Mouse (Mus musculus): ENCODE measurements around the gene Acta1. TPM values are rescaled to one million over a fixed set of nuclear protein-coding genes. Genes with fewer than 3 reads are reported as not detected.

Gene Acta1
- total RNA-seq (2014; fragmentation: Nextera tagmentation): not detected in 2 replicates
- not detected in 2 replicates for total RNA-seq (2017)

DNA sequence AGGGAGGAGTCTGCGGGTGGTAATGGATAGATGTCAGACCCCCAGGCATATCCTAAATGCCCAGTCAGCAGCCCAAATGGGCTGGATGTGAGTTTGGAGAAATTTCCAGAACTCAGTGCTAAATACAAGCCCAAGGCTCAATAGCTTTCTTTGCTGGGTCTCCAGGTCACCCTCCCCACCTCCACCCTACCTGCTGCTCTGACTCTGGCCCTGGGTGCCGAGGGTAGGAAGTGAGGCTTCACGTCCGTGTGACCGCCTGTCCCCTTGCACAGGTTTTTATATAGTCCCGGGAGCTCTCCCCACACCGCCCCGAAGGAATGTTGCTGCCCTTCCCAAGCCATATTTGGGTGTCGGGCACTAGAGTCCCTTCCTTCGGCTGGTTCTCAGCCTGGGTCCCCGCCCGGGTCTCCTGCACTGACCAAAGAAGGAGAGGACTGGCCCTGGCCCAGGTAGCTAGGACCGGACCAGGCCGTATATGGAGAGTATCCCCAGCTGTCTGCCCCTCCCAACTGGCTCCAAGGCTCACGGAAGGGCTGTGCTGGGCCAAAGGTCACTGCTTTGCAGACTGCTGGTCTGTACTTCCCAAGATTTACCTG, at the start of gene Acta1:
TSS of gene Acta1 (minus strand) at position 250 of the 596 bp plus-strand sequence.
- ATAC-seq (replicated peaks; ENCODE audit: poor library complexity, severe bottlenecking): no peak

DNA sequence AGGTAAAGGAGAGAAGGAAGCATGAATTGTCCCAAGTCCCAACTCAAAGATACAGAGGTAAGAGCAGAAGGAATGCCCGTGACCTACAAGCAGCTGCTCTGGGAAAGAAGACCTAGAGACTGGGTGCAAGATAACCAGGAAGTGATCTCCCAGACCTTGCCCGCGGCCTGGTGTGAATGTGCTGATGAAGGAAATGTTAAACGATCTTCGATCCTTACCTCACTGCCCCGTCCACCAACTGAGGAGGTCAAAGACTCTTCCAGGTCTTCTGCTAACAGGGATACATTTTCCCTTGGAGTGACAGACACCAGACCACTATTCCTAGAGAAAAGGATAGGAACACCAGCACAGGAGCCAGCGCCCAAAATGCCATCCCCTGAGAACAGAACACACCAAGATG, 34.5 kb upstream of the Acta1 start:
- no peak for ATAC-seq (replicated peaks; ENCODE audit: poor library complexity, severe bottlenecking)

DNA sequence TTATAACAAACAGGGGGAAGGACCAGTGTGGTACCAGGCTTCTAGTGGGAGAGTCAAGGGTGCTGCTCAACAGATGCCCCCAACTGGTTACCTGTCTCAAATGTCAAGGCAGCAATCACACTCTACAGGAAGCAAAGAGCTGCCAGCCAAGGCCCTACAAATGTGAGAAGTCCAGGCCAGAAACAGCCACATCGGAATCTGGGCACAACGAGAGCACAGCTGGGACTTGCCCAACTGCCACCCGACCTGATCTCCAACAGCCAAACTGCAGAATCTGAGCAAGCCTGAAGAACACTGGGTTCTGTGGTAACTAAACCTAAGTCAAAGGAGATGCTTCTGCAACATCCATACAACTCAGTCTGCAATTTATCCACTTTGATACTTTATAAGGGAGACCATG, 31.1 kb upstream of the Acta1 start:
- no peak for ATAC-seq (replicated peaks; ENCODE audit: poor library complexity, severe bottlenecking)

DNA sequence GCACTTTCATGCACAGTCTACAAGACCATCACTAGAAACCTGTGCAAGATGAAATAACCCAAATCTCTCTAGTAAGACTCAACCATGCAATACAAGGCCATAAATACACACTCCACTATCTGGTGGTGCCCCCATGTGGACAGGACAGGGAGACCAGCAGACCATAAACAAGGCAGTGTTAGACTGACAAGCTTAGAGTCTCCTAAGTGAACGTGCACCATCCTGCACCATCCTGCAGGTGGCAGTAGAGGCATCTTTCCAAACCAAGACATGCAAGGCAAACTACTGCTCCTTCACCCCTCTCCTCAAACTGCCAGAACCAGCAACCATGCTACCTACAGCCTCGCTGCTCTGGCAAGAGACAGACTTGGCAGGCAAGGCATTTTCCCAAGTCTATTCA, 30.2 kb upstream of the Acta1 start:
- ATAC-seq (replicated peaks; ENCODE audit: poor library complexity, severe bottlenecking): peak; percentile 95

DNA sequence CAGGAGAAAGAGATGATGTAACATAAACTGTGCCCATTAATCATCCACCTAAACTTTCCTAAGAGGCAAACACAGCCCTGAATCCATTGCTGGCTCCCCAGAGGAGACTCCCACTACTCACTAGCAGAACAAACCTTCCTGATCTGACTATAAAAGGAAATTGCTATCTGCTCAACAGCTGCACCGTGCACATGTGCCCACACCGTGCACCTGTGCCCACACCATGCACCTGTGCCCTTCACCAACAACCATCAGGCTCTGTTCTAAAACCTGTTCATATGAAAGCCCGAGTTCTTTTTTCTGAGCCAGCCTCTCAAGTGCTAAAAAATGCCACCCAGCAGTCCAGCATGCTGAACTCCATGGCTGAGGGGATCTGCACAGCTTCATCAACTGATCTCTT, 20.1 kb upstream of the Acta1 start:
- ATAC-seq (replicated peaks; ENCODE audit: poor library complexity, severe bottlenecking): no peak

DNA sequence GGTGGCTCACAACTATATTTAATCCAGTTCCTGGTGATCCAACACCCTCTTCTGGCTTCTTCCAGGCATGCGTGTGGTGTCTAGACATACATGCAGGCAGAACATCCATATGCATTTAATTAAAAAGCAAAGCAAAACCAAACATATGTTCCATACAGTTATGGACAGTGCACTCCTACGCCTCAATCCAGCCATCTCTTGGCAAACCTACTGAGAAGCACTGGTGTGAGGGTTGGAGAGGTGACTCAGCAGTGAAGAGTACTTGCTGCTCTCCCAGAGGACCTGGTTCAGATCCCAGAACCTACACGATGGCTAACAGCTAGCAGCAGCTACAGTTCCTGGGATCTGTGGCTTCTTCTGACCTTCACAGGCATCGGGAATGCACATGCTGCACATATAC, 17.7 kb upstream of the Acta1 start:
- ATAC-seq (replicated peaks; ENCODE audit: poor library complexity, severe bottlenecking): no peak

DNA sequence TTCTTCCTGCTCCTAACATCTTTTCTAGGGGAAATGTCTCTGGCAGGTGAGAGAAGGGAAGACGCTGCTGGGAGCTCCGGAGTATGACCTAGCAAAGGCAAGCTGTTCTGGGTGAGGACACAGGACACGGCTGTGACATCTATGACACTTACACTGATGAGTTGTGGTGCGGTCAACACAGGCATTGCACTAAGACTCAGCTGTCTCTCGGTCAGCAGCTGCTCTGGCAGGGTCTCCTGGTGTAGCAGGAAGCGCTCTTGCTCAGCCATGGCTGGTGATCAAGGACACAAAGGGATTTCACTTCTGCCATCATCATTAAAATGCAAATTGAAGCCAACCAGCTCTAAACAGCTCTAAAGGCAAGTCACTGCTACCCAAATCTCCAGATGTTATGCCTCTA, 13.1 kb upstream of the Acta1 start:
- no peak for ATAC-seq (replicated peaks; ENCODE audit: poor library complexity, severe bottlenecking)

DNA sequence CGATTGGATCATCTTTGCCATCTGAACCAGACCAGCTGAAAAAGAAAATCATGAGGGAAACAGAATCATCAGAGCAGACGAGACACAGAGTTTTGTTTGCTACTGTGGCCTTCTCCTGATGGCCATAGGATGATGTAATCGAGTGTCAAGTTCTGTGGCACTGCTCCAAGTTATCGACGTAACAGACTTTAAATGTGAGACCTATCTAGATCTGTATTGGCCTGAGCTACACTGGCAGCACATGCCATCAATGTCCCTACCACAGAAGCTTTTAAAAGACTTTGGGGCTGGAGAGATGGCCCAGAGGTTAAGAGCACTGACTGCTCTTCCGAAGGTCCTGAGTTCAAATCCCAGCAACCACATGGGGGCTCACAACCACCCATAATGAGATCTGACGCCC, 8.1 kb upstream of the Acta1 start:
- ATAC-seq (replicated peaks; ENCODE audit: poor library complexity, severe bottlenecking): no peak

DNA sequence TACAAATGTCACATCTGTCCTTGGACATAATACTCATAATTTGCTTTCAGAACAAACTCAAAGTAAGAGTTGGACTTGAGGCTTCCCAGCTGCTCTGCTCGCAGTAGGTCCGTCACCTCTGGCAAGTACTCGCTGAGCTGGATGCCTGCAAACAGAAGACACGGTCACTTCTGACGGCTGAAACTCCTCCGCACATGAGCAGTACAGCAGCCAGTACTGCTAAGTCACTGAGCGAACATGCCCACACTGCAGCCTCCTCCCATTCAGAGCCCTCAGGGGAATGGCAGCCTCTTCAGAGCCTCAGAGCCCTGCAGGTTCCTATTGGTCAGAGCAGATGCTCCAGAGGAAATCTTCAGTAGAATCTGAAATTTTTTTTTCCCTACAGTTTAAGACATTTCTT, 4.8 kb upstream of the Acta1 start:
- no peak for ATAC-seq (replicated peaks; ENCODE audit: poor library complexity, severe bottlenecking)

DNA sequence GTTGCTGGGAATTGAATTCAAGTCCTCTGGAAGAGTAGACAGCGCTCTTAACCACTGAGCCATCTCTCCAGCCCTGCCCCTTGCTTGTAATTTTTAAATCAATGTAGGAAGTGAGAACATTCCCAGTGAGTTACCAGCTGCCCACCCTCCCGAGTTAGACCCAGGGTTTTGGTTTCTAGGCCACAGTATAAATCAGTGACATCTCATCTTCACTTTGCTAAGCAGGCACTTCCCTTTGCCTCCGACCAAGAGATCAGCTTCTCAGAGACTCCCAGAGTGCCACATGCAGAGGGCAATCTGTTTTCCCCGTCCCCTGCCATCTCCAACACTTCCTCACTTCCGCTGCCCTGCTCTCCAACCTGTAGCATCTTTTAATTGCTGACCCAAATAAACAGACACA, 4.0 kb upstream of the Acta1 start:
- ATAC-seq (replicated peaks; ENCODE audit: poor library complexity, severe bottlenecking): no peak

DNA sequence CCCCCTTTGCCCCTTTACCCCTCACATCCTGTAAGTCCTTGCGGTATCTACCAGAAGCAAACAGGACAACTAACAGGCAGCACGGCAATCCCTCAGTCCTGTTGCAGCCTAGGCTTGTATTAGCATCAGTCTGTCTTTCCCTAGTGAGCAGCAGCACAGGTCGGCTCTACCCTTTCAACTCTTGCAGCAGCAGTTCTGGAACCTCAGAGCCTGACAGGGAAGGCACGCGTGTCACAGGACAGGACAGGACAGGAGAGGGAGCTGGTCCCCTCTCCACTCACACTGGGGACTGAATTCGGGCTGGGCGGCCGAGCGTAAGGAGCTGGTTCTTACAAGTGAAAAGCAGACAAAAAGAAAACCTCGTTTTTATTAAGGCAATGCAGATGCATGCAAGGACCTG, 2.2 kb upstream of the Acta1 start:
- no peak for ATAC-seq (replicated peaks; ENCODE audit: poor library complexity, severe bottlenecking)

DNA sequence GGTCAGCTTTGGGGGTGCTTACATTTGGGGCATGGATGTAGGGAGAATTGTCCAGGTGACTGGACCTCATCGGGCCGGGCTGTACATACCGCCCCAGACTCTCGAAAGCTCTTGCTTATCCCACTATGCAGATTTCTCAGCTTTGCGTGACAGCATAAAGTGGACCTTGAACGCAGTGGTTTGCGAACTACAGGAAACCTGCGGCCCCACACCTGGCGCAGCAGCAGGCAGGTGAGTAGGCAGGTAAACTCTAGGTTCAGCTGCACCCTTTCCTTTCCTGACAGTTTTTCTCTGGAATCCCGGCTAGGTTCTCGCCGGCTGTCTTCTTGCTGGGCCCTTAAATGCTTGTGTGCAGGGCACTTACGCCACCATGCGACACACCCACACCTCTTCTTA, 1.8 kb upstream of the Acta1 start:
- no peak for ATAC-seq (replicated peaks; ENCODE audit: poor library complexity, severe bottlenecking)

DNA sequence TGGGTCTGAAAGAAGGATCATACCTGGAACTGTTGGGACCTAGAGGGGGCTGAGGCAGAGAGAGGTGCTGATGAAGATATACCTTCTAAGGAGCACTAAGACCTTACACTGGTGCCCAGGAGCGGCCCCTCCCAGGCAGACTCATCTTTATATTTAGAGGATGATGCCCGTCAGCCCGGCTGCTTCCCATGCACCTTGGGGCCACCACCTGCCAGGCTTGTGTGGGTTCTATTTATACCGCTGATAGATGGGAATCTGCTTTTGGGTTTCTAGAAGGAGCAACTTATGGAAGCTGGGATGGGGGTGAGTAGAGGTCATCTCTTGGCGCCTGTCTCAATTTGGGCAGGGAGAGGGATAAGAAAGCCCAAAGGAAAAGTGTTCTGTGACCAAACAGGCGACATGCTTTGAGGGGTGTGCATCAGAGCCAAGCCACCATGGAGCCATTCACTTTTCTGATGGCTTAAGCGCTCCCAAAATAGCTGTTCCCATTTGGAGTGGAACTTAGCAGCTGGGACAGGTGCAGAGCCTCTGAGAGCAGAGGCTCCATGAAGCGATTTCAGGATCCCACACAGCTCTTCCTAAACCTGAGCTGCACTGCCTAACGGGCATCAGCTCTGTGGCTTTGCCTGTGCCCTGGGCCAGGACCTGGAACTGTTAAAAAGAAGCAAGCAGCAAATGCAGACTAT, 1.3 kb upstream of the Acta1 start:
- no peak for ATAC-seq (replicated peaks; ENCODE audit: poor library complexity, severe bottlenecking)

DNA sequence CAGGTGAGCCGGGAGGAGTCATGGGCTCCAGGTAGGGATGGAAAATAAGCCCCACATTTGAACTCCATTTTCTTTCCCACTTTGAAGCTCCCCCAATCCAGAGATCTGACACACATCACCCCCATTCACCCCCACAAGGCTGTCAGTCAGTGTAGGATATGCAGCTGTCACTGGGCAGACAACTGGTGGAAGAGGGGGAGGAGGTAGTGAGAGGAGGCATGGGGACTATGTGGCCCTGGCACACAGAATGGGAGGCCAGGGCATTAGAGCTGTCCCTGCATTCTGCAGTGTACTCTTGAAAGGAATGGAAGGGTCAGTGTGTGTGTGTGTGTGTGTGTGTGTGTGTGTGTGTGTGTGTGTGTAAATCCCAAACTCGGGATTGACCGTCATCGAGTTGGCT, 679 bp upstream of the Acta1 start:
- no peak for ATAC-seq (replicated peaks; ENCODE audit: poor library complexity, severe bottlenecking)

DNA sequence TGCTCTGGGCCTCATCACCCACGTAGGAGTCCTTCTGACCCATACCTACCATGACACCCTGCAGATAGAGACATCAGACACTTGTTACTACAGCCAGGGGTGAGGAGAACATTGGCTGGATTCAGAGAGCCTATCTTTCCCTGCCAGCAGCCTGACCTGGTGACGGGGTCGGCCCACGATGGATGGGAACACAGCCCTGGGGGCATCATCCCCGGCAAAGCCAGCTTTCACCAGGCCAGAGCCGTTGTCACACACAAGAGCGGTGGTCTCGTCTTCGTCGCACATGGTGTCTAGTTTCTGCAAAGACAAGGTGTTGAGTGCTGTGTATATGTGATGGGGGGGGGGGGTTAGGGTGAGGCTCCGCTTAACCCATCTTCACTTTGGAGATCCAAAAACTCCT, 1.1 kb downstream of the Acta1 start:
- ATAC-seq (replicated peaks; ENCODE audit: poor library complexity, severe bottlenecking): no peak

DNA sequence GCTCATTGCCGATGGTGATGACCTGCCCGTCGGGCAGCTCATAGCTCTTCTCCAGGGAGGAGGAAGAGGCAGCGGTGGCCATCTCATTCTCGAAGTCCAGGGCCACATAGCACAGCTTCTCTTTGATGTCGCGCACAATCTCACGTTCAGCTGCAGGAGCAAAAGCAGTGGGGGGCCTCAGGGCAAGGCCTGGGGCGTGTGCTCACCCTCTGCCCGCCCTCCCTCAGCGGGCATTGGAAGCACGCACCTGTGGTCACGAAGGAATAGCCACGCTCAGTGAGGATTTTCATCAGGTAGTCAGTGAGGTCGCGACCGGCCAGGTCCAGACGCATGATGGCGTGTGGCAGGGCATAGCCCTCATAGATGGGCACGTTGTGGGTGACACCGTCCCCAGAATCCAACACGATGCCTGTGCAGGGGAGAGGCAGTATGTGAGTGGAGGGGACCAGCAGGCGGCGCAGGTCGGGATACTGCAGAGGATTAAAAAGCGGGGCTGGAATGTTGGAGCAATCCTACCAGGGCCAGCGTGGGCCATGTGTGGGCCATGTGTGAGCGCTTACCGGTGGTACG, 1.9 kb downstream of the Acta1 start:
- ATAC-seq (replicated peaks; ENCODE audit: poor library complexity, severe bottlenecking): no peak

DNA sequence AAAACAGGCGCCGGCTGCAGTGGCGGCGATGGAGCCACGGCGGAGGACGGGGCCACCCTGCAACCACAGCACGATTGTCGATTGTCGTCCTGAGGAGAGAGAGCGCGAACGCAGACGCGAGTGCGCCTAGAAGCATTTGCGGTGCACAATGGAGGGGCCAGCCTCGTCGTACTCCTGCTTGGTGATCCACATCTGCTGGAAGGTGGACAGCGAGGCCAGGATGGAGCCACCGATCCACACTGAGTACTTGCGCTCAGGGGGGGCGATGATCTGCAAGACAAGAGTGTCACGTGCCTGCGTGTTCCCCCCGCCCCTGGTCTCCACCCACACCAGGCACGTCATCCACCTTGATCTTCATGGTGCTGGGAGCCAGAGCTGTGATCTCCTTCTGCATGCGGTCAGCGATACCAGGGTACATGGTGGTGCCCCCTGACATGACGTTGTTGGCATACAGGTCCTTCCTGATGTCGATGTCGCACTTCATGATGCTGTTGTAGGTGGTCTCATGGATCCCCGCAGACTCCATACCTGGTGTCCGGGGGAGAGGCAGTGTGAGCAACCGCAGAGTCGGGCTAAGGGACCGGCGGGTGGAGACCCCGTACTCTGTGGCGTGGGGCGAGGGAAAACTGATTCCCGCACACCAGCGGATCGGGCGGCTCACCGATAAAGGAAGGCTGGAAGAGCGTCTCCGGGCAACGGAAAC, 2.5 kb downstream of the Acta1 start:
- 0 out of 2 replicates have a peak, but pooled peaks have one; percentile 26 for ATAC-seq (replicated peaks; ENCODE audit: poor library complexity, severe bottlenecking)

DNA sequence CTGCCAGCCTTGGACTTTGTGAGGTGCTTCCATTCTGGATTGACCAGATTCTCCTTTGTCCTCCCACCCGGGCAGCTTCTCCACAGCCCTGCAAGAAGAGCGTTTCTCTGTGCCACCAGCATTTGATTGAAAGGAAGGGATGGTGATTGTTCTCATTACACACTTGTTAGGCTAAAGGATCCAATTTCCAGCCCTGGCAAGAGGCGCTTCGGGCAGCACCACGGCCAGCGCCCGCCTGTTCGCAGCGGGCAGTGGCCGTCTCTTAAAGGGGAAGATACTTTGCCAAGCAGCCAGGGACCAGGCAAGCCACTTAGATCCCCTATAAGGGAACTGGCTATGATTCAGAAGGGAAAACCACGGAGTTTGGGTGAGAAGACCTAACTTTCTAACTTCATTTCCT, 3.3 kb downstream of the Acta1 start:
- ATAC-seq (replicated peaks; ENCODE audit: poor library complexity, severe bottlenecking): peak; percentile 90

DNA sequence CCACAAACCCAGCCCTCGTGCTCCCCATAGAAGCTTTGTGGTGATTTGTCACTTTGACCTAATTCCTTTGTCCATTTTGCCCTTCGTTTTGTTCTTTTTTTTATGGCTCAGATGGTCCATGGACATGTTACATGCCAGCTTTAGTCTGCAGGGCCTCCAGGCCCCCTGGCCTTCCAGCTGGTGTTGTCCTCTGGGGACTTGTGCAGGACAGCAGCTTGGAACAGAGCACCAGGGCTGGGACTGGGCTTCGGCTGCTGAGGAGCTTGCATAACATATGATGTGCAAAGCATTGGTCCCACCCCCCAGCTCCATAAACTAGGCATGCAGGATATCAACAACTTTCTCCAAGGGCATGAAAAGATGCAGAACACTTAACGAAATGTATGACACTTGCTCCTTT, 4.8 kb downstream of the Acta1 start:
- ATAC-seq (replicated peaks; ENCODE audit: poor library complexity, severe bottlenecking): no peak

DNA sequence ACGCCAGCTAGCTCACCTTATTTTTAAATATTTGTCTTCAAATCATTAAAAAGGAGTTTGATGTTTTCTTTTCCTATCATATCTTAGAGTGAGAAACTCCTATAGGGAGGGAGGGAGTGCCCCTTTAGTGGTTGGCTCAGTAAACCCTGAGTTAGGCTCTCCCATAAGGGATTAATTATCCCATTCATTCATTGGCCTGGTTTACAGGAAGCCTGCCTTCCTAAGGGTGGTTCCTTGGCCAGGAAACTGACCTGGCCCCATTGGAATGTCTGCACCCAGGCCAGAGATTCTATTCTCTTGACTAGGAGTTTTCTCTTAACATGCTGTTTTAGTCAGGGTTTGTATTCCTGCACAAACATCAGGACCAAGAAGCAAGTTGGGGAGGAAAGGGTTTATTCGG, 6.6 kb downstream of the Acta1 start:
- ATAC-seq (replicated peaks; ENCODE audit: poor library complexity, severe bottlenecking): no peak

DNA sequence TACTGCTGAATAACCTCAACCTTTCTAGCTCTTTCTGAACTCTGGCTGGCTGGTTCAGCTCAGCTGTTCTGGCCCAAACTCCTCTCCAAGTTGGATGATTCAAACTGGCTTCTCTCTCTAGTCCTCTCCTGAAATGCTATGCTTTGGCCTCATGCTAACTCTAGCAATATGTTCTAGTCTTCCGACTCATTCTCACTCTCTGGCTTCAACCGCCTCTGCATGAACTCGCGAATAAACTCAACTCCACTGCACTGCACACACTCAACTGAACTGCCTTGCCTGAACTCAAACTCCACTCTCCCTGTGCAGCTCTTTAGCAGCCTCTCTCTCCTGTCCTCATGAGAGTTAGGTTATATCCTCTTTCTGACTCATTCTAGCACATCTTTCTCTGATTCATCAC, 7.4 kb downstream of the Acta1 start:
- no peak for ATAC-seq (replicated peaks; ENCODE audit: poor library complexity, severe bottlenecking)
